Mouse (Mus musculus) A20 (cell line): ENCODE data around the gene Tssk2.

ENCODE experiments used
- DNase-seq: peaks from one replicate; pipeline ENCODE4 v3.0.0-alpha.2; 2011; ENCODE audit warnings: low read depth, low spot score

Gene Tssk2

GRCm38 (mm10) chr16:17896091-17896490, 2.3 kb upstream of the Tssk2 start:
- DNase-seq = no peak

GRCm38 (mm10) chr16:17911052-17911595, 12.7 kb downstream of the Tssk2 start, which contains the start of gene Ess2:
Gene Ess2, minus strand, starts transcription at chr16:17911348.
- peak; percentile 94 for DNase-seq

GRCm38 (mm10) chr16:17914307-17915249, 16.1 kb downstream of the Tssk2 start, which contains the start of gene Gsc2:
Gene Gsc2, minus strand, starts transcription at chr16:17915059.
- no peak for DNase-seq

- DNase-seq = no peak
These were observed 22.1 kb downstream of the Tssk2 start for GRCm38 (mm10) chr16:17920586-17920985.

- peak; percentile 97 for DNase-seq
These were observed 23.1 kb downstream of the Tssk2 start for GRCm38 (mm10) chr16:17921325-17922162.

GRCm38 (mm10) chr16:17922163-17922538, 23.7 kb downstream of the Tssk2 start:
- DNase-seq = no peak

GRCm38 (mm10) chr16:17927351-17928082, 29.1 kb downstream of the Tssk2 start:
- peak; percentile 48 for DNase-seq

- DNase-seq = peak; percentile 97
These were observed 29.7 kb downstream of the Tssk2 start, which contains the start of gene Slc25a1 for GRCm38 (mm10) chr16:17928087-17928580. Gene Slc25a1, minus strand, starts transcription at chr16:17928219.

- DNase-seq = peak; percentile 93
These were observed 30.2 kb downstream of the Tssk2 start for GRCm38 (mm10) chr16:17928627-17929104.

GRCm38 (mm10) chr16:17929211-17929610, 30.8 kb downstream of the Tssk2 start:
- DNase-seq = no peak

- no peak for DNase-seq
These were observed 31.2 kb downstream of the Tssk2 start for GRCm38 (mm10) chr16:17929631-17930030.

- DNase-seq = no peak
These were observed 33.5 kb downstream of the Tssk2 start for GRCm38 (mm10) chr16:17931906-17932460.

- no peak for DNase-seq
These were observed 35.4 kb downstream of the Tssk2 start for GRCm38 (mm10) chr16:17933594-17934444.

- no peak for DNase-seq
These were observed 36.0 kb downstream of the Tssk2 start for GRCm38 (mm10) chr16:17934445-17934910.

GRCm38 (mm10) chr16:17936776-17937175, 38.3 kb downstream of the Tssk2 start:
- no peak for DNase-seq

GRCm38 (mm10) chr16:17938187-17938586, 39.8 kb downstream of the Tssk2 start:
- no peak for DNase-seq

GRCm38 (mm10) chr16:17938821-17939220, 40.4 kb downstream of the Tssk2 start:
- DNase-seq = peak; percentile 81

GRCm38 (mm10) chr16:17939255-17939751, 40.9 kb downstream of the Tssk2 start:
- no peak for DNase-seq

- no peak for DNase-seq
These were observed 45.0 kb downstream of the Tssk2 start for GRCm38 (mm10) chr16:17943466-17943865.
